Mouse (Mus musculus) left cerebral cortex, adult 11 months (tissue): ENCODE measurements at regions not wholly inside any gene's neighbourhood (a gene's known extent, or its start where the extent isn't known, plus 50 kb on each side); places are given as distances from the start of the nearest gene placed in this dataset.

ENCODE experiments used
- DNase-seq: peaks from one replicate; pipeline ENCODE4 v3.0.0; 2022; ENCODE audit warnings: low spot score

- no peak for DNase-seq
Observed at GRCm38 (mm10) chr16:76589791-76590190, 216.2 kb upstream of the Nrip1 start.

- no peak for DNase-seq
Observed at GRCm38 (mm10) chr16:76577206-76577605, 203.6 kb upstream of the Nrip1 start.

GRCm38 (mm10) chr16:76575281-76575680 lies 201.7 kb upstream of the Nrip1 start:
- DNase-seq: no peak

GRCm38 (mm10) chr16:76566220-76566619 lies 192.6 kb upstream of the Nrip1 start:
- DNase-seq: no peak

- DNase-seq: no peak
Observed at GRCm38 (mm10) chr16:76554846-76555245, 181.2 kb upstream of the Nrip1 start.

GRCm38 (mm10) chr16:76549628-76550027 lies 176.0 kb upstream of the Nrip1 start:
- no peak for DNase-seq

GRCm38 (mm10) chr16:76547087-76547486 lies 173.5 kb upstream of the Nrip1 start:
- DNase-seq: no peak

- DNase-seq: no peak
Observed at GRCm38 (mm10) chr16:76546632-76547031, 173.0 kb upstream of the Nrip1 start.

- DNase-seq: no peak
Observed at GRCm38 (mm10) chr16:76545942-76546341, 172.3 kb upstream of the Nrip1 start.

- DNase-seq: no peak
Observed at GRCm38 (mm10) chr16:76544972-76545371, 171.3 kb upstream of the Nrip1 start.

GRCm38 (mm10) chr16:76540964-76541363 lies 167.3 kb upstream of the Nrip1 start:
- DNase-seq: no peak

- no peak for DNase-seq
Observed at GRCm38 (mm10) chr16:76540328-76540923, 166.8 kb upstream of the Nrip1 start.

GRCm38 (mm10) chr16:76539669-76540068 lies 166.0 kb upstream of the Nrip1 start:
- no peak for DNase-seq

GRCm38 (mm10) chr16:76537871-76538270 lies 164.2 kb upstream of the Nrip1 start:
- DNase-seq: no peak

- DNase-seq: no peak
Observed at GRCm38 (mm10) chr16:76532928-76533217, 159.2 kb upstream of the Nrip1 start.

- DNase-seq: no peak
Observed at GRCm38 (mm10) chr16:76532142-76532927, 158.7 kb upstream of the Nrip1 start.

GRCm38 (mm10) chr16:76530886-76531285 lies 157.3 kb upstream of the Nrip1 start:
- DNase-seq: no peak

GRCm38 (mm10) chr16:76529613-76530012 lies 156.0 kb upstream of the Nrip1 start:
- no peak for DNase-seq

- DNase-seq: no peak
Observed at GRCm38 (mm10) chr16:76527106-76527949, 153.7 kb upstream of the Nrip1 start.

- no peak for DNase-seq
Observed at GRCm38 (mm10) chr16:76525563-76525962, 151.9 kb upstream of the Nrip1 start.

GRCm38 (mm10) chr16:76524921-76525320 lies 151.3 kb upstream of the Nrip1 start:
- no peak for DNase-seq

GRCm38 (mm10) chr16:76521142-76521541 lies 147.5 kb upstream of the Nrip1 start:
- DNase-seq: no peak

GRCm38 (mm10) chr16:76520643-76520993 lies 147.0 kb upstream of the Nrip1 start:
- DNase-seq: no peak
